Mouse (Mus musculus) fibroblast of lung, adult 2 months (primary cell): ENCODE results near the gene Mecom.

Experiments
- DNase-seq: peaks from one replicate; pipeline ENCODE4 v3.0.0-alpha.2; 2011; ENCODE audit warnings: low read depth

Gene Mecom

GRCm38 (mm10) chr3:30353878-30354727, 193.7 kb downstream of the Mecom start:
- DNase-seq, result no peak

GRCm38 (mm10) chr3:30349279-30349678, 198.5 kb downstream of the Mecom start:
- no peak for DNase-seq

GRCm38 (mm10) chr3:30344151-30344550, 203.7 kb downstream of the Mecom start:
- no peak for DNase-seq

- DNase-seq, result no peak
Observed at GRCm38 (mm10) chr3:30332337-30332736, 215.5 kb downstream of the Mecom start.

GRCm38 (mm10) chr3:30330476-30330875, 217.3 kb downstream of the Mecom start:
- DNase-seq, result no peak

GRCm38 (mm10) chr3:30330021-30330420, 217.8 kb downstream of the Mecom start:
- DNase-seq, result peak; percentile 29

GRCm38 (mm10) chr3:30314955-30315354, 232.9 kb downstream of the Mecom start:
- no peak for DNase-seq

GRCm38 (mm10) chr3:30308081-30308480, 239.7 kb downstream of the Mecom start:
- DNase-seq, result no peak

- DNase-seq, result no peak
Observed at GRCm38 (mm10) chr3:30307601-30308000, 240.2 kb downstream of the Mecom start.

GRCm38 (mm10) chr3:30306080-30306479, 241.7 kb downstream of the Mecom start:
- DNase-seq, result no peak

GRCm38 (mm10) chr3:30299460-30299859, 248.3 kb downstream of the Mecom start:
- DNase-seq, result no peak

- no peak for DNase-seq
Observed at GRCm38 (mm10) chr3:30294433-30294832, 253.4 kb downstream of the Mecom start.

- no peak for DNase-seq
Observed at GRCm38 (mm10) chr3:30286529-30286928, 261.3 kb downstream of the Mecom start.

GRCm38 (mm10) chr3:30284094-30284493, 263.7 kb downstream of the Mecom start:
- DNase-seq, result no peak

GRCm38 (mm10) chr3:30283562-30283961, 264.2 kb downstream of the Mecom start:
- DNase-seq, result no peak

GRCm38 (mm10) chr3:30277569-30277968, 270.2 kb downstream of the Mecom start:
- DNase-seq, result no peak

- DNase-seq, result no peak
Observed at GRCm38 (mm10) chr3:30276099-30276498, 271.7 kb downstream of the Mecom start.

GRCm38 (mm10) chr3:30269253-30269652, 278.6 kb downstream of the Mecom start:
- DNase-seq, result no peak

- DNase-seq, result peak; percentile 91
Observed at GRCm38 (mm10) chr3:30260945-30261344, 286.9 kb downstream of the Mecom start.

GRCm38 (mm10) chr3:30258421-30258820, 289.4 kb downstream of the Mecom start:
- DNase-seq, result no peak

- no peak for DNase-seq
Observed at GRCm38 (mm10) chr3:30257776-30258175, 290.0 kb downstream of the Mecom start.

- no peak for DNase-seq
Observed at GRCm38 (mm10) chr3:30256896-30257295, 290.9 kb downstream of the Mecom start.

GRCm38 (mm10) chr3:30255828-30256227, 292.0 kb downstream of the Mecom start:
- DNase-seq, result no peak

GRCm38 (mm10) chr3:30254451-30254850, 293.4 kb downstream of the Mecom start:
- DNase-seq, result no peak
